In the genomic region with DNA sequence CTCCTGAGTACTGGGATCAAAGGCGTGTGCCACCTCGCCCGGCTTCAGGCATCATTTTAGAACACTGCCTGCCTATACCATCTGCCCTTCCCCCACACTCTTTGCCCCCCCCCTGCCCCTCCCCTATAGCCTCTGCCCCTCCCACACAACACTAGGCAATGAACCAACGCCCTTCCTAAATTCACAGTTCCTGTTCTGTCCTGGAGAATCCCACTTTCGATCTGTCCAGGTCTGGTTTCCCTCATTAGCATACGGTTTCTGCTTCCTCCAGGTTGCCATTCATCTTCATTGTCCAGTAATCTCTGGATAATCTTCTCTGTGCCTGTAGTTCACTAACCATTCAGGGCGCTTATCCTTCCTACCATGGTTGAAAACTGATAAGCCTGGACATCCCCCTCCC, we compare ENCODE assay signal across 19 mouse cellular contexts.
"Had no signal": no experiment of that assay in that cellular context is flagged by ENCODE, and none has a peak within 500 bp of the region (broad histone marks: within the 10 kb centered on the region; RNA-seq: fewer than 3 reads in every experiment).

No protein-coding gene starts in this region.

- H3K4me2 ChIP-seq: lung, embryonic 14.5 days; midbrain, embryonic 11.5 days; midbrain, embryonic 13.5 days; midbrain, embryonic 15.5 days; neural tube, embryonic 13.5 days; neural tube, embryonic 15.5 days had no signal

- H3K27ac ChIP-seq: liver, embryonic 14.5 days; midbrain, embryonic 13.5 days; midbrain, embryonic 15.5 days; neural tube, embryonic 13.5 days; neural tube, embryonic 15.5 days had no signal

- H3K4me3 ChIP-seq: megakaryocyte, embryonic 14.5 days; midbrain, embryonic 13.5 days; midbrain, embryonic 15.5 days; myocyte; neural tube, embryonic 13.5 days; neural tube, embryonic 15.5 days had no signal

- ATAC-seq: midbrain, embryonic 13.5 days; midbrain, embryonic 15.5 days had no signal

- H3K9ac ChIP-seq: liver, embryonic 14.5 days; lung, embryonic 14.5 days; midbrain, embryonic 13.5 days; midbrain, embryonic 15.5 days; neural tube, embryonic 13.5 days; neural tube, embryonic 15.5 days had no signal

- H3K27me3 ChIP-seq: midbrain, embryonic 13.5 days; midbrain, embryonic 15.5 days; neural tube, embryonic 13.5 days; neural tube, embryonic 15.5 days had no signal

- DNase-seq: lung, adult 18-20 months; lung, embryonic 14.5 days; lung, postnatal 10 days; lung, postnatal 4 days; right cerebral cortex, adult 18-20 months; right cerebral cortex, postnatal 25 days; right cerebral cortex, postnatal 4 days; spleen, adult 18-20 months; thymus, adult 18-20 months; thymus, postnatal 14 days; thymus, postnatal 36 days had no signal

- H3K36me3 ChIP-seq: midbrain, embryonic 13.5 days; midbrain, embryonic 15.5 days; neural tube, embryonic 13.5 days; neural tube, embryonic 15.5 days had no signal

- H3K4me1 ChIP-seq: megakaryocyte, embryonic 14.5 days; midbrain, embryonic 13.5 days; midbrain, embryonic 15.5 days; neural tube, embryonic 13.5 days; neural tube, embryonic 15.5 days had no signal

- H3K9me3 ChIP-seq: megakaryocyte, embryonic 14.5 days; midbrain, embryonic 13.5 days; midbrain, embryonic 15.5 days; neural tube, embryonic 13.5 days; neural tube, embryonic 15.5 days had no signal
